Mouse (Mus musculus): ENCODE measurements around the gene Primpol. TPM values are rescaled to one million over a fixed set of nuclear protein-coding genes. Genes with fewer than 3 reads are reported as not detected.

Primpol gene
- 1 to 10 TPM; 3.2 to 3.8 TPM for total RNA-seq (2021)
- long read RNA-seq, experiment 1, partial matches to known transcripts: 0 of 10 reads
- long read RNA-seq, experiment 1, other reads (novel, unspliced or antisense): 6 of 10 reads
- long read RNA-seq, experiment 2, partial matches to known transcripts: 0 of 2 reads
- long read RNA-seq, experiment 2, other reads (novel, unspliced or antisense): 1 of 2 reads

DNA sequence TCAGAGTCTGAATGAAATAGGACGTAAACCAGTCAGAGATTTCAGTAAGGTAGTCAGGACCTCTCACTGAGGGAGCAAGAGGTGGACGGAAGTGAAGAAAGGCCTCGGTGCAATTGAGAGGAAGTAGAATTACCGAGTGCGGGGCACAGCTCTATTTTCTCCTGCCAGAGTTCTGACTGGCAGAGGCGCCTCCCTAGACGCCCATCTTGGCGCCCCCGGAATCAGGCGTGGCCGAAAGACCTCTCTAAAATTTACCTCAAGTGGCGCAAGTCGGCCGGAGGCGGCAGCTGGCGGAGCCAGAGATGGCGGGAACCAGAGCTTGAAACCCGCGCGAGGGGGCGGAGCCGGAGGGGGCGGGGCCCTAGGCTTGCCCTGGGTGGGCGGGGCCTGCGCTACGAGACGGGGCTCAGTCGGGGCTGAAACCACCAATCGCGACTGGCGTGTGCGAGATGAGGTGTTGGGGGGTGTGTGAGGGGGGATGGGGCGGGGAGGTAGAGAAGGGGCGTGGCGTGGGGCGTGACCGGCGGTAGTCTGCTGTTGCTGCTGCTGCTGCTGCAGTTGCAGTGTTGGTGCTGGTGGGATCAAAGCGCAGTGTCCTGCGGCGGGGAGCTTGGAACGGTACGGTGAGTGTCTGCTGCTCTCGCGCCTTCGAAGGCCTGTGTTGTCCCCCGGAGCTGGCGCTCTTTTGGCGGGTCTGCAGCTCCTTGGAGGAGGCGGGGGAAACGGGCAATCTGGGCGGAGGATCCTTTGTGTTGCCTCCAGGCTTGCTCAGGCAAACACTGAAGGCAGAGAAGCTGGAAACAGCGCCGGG, at the start of gene Primpol, which contains the start of gene Casp3:
Gene Primpol, minus strand, starts transcription at position 334 of the 811 bp plus-strand sequence.
Gene Casp3, plus strand, starts transcription at position 413 of the 811 bp plus-strand sequence.
- intact Hi-C loops (cut with DNase I): no loop called here
- DNase-seq (ENCODE audit: low spot score in 2 of 2): peak; percentile 92 to 94

GRCm38 (mm10) chr8:46655919-46656318, 38.9 kb upstream of the Primpol start:
- no peak for DNase-seq (ENCODE audit: low spot score in 2 of 2)
- intact Hi-C loops (cut with DNase I): no loop called here

DNA sequence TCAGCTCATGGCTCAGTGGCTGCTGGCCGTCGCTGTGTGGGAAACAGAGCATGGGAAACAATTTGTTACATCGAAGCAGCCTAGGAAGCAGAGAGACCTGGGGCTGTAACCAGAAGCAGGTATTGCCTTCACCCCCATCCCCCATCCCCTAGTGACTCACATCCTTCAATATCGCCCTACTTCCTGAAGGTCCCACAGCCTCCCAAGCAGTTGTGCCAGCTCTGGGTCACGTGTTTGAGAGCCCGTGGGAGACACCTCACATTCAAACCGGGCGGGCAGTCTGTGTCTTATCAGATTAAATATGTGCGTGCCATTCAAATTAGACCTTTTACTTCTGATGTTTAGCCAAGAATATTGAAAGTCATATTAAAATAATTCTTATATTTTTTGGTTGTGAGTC, 34.9 kb upstream of the Primpol start:
- intact Hi-C loops (cut with DNase I): no loop called here
- no peak for DNase-seq (ENCODE audit: low spot score in 2 of 2)

- no peak for DNase-seq (ENCODE audit: low spot score in 2 of 2)
- intact Hi-C loops (cut with DNase I): no loop called here
Observed at GRCm38 (mm10) chr8:46648421-46648820, 31.4 kb upstream of the Primpol start.

DNA sequence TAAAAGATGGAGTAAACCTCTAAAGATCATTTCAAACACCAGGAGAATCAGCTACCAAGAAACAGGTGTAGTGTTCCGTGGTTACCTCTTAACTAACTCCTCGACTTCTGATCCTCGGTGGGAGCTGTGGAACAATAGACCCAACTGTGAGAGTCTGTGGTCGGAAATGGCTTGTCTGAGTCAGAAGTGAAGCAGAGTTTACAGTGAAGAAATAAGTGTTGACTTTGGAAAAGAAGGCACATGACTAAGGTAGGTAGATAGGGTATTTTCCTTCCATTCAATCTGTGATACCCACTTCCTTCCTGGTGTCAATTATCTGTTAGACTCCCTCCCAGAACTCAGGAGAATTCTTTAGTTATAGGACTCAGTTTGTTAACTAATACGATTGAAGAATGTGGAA, 24.3 kb upstream of the Primpol start:
- no peak for DNase-seq (ENCODE audit: low spot score in 2 of 2)
- intact Hi-C loops (cut with DNase I): no loop called here

GRCm38 (mm10) chr8:46639852-46640251, 22.8 kb upstream of the Primpol start:
- DNase-seq (ENCODE audit: low spot score in 2 of 2): no peak
- intact Hi-C loops (cut with DNase I): no loop called here

GRCm38 (mm10) chr8:46639010-46639571, 22.1 kb upstream of the Primpol start:
- intact Hi-C loops (cut with DNase I): no loop called here
- peak; percentile 10 to 19 for DNase-seq (ENCODE audit: low spot score in 2 of 2)

DNA sequence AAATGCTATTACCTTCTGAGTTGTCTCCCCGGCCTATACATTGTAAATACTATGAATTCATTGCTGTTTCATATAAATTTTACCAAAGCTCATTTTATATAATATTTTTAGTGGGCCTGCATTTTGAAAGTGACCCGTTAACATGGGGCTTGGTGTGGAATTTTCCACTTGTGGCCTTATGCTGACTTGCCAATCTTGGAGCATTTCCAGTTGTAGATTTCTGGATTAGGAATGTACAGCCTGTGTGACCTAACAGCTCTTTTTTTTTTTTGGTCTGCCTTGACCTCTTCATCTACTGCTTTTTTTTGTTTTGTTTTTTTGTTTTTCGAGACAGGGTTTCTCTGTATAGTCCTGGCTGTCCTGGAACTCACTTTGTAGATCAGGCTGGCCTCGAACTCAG, 13.9 kb upstream of the Primpol start:
- no peak for DNase-seq (ENCODE audit: low spot score in 2 of 2)
- intact Hi-C loops (cut with DNase I): no loop called here

DNA sequence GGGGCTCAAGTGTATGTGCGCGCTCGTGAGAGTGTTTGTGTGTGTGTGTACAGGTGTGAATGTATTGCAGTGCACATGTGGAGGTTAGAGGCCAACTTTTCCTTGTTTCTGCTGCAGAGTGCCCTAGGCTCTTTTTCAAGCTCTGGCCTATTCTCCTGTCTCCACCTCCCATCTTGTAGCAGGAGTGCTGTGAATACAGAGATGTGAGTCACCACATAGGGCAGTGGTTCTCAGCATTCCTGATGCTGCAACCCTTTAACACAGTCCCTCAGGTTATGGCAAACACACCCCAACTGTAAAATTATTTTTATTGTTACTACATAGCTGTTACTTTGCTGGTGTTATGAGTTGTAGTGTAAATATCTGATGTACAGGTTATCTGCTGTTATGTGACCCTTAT, 13.4 kb upstream of the Primpol start:
- intact Hi-C loops (cut with DNase I): no loop called here

DNA sequence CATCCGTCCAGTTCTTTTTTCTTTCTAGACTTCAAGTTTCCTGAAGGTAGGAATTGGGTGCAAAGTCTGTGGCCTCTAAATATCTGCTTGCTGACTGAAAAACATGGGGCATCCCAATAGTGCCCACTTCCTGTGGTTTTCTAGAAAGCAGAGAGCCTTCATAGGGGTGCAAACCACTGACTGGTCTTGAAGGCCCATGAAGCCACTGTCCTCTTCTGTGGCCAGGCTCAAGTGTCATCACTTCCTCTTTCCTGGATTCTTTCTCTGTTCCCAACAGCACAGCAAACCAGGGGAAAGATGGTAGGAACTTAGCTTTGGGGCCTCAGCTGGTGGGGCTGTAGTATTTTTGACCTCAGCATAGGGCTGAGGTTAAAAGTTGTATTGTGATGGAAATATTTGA, 11.6 kb upstream of the Primpol start:
- intact Hi-C loops (cut with DNase I): no loop called here
- DNase-seq (ENCODE audit: low spot score in 2 of 2): no peak

More for the DNA sequence above, 13.4 kb upstream of the Primpol start:
- DNase-seq (ENCODE audit: low spot score in 2 of 2): no peak

DNA sequence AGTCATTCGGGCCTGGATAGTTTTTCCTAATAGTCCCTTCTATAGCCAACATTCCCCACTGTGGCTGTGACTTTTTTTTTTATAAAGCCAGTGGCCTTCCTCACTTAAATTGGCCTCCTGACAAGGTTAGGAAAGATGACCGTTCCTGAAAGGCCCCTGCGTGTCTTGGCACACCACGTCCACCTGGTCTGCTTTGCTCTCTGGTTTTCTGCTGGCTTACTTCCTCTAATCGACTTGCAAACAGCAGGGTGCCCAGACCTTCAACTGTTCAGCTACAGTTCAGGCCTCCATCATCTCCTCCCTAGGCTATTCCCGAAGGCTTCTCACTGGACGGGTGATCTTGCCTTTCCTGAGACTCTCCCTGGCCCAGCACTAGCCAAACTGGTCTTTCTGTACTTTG, 10.9 kb upstream of the Primpol start:
- no peak for DNase-seq (ENCODE audit: low spot score in 2 of 2)
- intact Hi-C loops (cut with DNase I): no loop called here

DNA sequence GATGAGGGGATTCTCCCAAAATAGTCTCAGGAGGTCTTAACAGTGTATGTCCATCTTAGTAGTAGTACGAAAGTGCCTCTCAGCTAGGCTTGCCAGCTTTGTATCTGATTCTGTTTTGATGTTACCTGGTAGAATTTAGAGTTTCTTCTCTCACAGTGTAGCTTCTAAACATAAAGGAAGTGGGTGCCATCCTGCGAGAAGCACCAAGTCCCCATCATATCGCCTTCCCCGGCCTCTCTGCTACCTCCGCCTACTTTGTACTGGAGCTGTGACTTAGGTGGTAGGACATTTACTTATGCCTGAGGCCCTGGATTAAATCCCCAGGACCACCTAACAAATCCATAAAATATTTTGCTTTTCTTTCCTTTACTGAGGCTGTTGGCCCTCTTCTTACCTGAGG, 9.6 kb upstream of the Primpol start:
- intact Hi-C loops (cut with DNase I): no loop called here
- DNase-seq (ENCODE audit: low spot score in 2 of 2): no peak

DNA sequence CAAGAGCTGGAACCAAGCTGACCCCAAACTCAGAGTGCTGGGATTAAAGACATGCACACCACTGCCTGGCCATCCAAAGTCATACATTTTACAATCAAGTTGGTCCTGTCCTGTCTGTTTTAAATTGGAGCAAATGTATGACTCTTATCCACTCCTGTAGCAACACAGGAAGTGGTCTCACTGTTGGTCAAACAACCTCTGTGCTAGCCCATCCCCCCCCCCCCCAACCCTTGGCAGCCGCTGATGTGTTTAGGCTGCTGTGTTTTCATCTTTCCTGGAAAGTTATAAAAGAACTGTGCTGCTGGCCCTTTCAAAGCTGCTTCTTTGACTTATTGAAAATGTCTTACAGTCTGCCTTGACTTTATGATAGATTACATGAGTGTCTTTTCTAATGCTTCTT, 8.2 kb upstream of the Primpol start:
- intact Hi-C loops (cut with DNase I): no loop called here
- DNase-seq (ENCODE audit: low spot score in 2 of 2): no peak

DNA sequence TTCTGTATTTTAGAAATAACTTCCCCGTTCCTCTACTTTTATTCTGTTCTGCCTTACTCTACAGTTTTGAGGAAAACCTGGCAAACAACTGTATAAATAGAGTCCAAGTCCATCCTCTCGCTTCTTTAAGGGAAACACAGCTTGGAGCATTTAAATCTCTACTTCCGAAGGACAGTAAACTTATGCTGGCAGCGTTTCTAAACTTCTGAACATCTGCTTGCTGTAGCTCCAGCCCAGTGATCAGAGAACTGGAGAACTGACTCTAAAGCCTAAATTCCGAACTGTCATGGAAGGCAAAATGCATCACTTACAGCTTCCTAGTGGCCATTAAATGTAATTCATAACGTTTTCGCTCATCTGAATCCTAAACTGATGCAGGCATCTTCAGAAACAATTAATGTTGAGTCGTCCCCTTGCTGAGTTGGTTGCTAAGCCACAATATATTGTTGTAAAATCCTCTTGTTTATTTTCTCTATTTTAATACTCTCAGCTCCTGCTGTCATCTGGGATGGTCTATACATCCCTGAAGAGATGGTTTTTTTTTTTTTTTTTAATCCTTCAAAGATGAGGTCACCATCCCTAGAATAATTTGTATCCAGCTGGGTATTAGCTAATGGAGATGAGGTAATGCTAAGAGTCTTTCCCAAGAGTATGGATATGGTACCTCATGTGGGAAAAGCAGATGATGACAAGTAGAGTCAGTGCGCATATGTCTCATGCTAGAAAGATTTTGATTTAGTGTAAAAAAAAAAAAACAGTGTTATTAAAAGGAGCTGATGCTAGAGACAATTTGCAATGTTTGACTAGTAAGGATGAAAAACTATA, 5.6 kb upstream of the Primpol start:
- no peak for DNase-seq (ENCODE audit: low spot score in 2 of 2)
- intact Hi-C loops (cut with DNase I): no loop called here

DNA sequence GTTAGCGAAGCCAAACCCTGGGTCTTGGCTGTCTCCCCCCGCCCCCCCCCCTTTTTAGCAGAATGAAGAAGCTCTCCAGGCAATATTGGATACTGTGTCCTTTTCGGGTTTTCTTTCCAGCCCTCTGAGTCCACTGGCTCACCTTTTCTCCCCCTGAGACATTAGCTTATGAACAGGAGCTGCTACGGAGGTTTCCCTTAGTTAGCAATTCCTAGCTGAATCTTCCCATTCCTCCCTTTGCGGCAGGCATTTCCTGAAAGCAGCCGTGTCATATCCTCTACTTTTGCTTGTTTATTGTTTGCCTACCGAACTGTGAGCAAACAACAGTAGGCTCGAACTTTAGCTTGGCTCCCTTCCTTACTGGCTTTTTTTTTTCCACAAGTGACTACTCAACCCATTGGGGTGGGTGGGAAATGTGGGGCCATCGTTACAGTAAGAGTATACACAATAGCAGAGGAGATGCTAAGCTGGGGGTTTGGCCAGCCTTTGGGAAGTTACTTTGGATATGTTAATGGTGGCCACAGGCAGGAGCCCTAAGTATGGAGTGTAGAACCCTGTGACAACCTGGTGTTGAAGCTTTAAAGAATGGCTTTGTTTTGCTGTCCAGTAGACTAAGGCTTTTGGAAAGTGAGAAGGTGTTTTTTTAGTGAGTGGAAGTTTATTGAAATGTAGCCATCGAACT, 1.8 kb upstream of the Primpol start:
- no peak for DNase-seq (ENCODE audit: low spot score in 2 of 2)
- intact Hi-C loops (cut with DNase I): no loop called here

GRCm38 (mm10) chr8:46617690-46618620, 943 bp upstream of the Primpol start:
- intact Hi-C loops (cut with DNase I): no loop called here

DNA sequence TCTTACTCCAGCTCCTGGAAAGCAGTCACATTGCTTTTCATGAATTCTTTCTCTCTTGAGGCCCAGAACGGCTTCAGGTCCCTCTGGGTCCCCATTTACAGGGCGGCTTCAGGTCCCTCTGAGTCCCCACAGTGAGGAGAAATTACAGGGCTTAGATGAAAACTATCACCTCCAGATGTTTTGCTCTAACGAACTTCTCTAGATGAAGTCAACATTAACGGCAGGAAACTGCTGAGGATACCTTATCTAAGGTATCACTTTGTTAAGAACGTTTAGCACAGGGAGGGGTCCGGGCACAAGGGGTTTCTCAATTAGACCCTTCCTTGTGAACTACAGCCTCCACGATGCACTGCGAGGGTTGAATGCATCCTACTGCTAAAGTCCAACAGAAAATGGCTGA, 1.1 kb downstream of the Primpol start:
- no peak for DNase-seq (ENCODE audit: low spot score in 2 of 2)
- intact Hi-C loops (cut with DNase I): no loop called here

More at GRCm38 (mm10) chr8:46617690-46618620, 943 bp upstream of the Primpol start:
- DNase-seq (ENCODE audit: low spot score in 2 of 2): no peak

DNA sequence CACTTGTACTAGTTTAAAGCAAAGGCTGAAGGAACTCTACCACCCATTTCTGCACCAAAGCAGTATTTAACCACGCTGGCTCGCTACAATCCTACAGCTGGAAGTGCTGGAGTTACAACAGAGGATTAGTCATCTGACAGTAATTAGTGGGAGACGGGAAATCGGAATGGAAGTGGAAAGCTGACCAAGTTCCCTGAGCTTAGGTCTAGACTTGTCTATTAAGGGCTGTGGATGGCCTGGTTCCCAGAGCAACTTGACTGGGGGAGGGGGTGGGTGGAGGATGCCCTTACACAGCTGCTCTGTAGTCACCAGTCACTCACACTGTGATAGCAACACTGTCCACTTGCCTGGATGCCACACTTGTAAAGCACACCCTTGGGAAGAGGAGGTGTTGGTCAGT, 3.6 kb downstream of the Primpol start:
- intact Hi-C loops (cut with DNase I): no loop called here
- DNase-seq (ENCODE audit: low spot score in 2 of 2): peak in 1 of 2 experiments; percentile 17
